Mouse (Mus musculus): ENCODE measurements around the gene Hoxa7. TPM values are rescaled to one million over a fixed set of nuclear protein-coding genes. Genes with fewer than 3 reads are reported as not detected.
A peak's percentile ranks its signal among the peaks of the same experiment; 100 is the strongest.

Hoxa7 gene
- polyA plus RNA-seq, 1 experiment, result not detected

- peak overlapping the region; percentile 37 for H3K4me3 ChIP-seq (ENCODE audit: insufficient read depth, low read length)
- TF ChIP-seq POLR2A (IDR thresholded peaks at IDR 0.05; ENCODE audit: borderline replicate concordance, low read depth, low read length) (no peak), CTCF (IDR thresholded peaks at IDR 0.05; ENCODE audit: low read depth, low read length) (no peak)
- H3K4me1 ChIP-seq (ENCODE audit: control insufficient read depth, insufficient read depth, low read length), result no peaks in the 10 kb centered on the region; the same call in 1 of the 2 replicates
- no peak overlapping the region for H3K27ac ChIP-seq (ENCODE audit: insufficient read depth, low read depth, low read length)
These were observed 18.2 kb upstream of the Hoxa7 start for GRCm38 (mm10) chr6:52239625-52240388.

DNA sequence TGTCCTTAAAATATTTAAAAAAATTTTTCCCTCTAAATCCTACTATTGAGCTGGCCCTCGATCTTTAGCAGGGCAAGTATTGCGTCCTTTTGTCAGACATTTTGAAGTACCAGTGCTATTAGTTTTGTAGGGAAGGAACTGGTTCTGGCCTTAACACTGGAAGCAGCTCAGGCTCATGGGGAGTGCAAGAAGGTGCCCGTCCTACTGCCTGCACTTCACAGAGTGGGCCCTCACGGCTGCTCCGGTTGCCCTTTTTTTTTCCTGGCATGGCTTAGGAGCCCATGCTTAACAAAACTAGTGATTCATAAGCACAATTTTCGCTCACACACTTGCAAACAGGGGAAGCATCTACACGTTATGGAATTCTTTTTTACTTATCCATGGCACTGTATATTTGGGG is 17.3 kb upstream of the Hoxa7 start:
- no peak overlapping the region for H3K4me3 ChIP-seq (ENCODE audit: insufficient read depth, low read length)
- TF ChIP-seq CTCF (IDR thresholded peaks at IDR 0.05; ENCODE audit: low read depth, low read length), result no peak

GRCm38 (mm10) chr6:52238155-52238545 is 16.5 kb upstream of the Hoxa7 start:
- H3K4me1 ChIP-seq (ENCODE audit: control insufficient read depth, insufficient read depth, low read length), result no peaks in the 10 kb centered on the region; the same call in 1 of the 2 replicates
- no peak overlapping the region for H3K4me3 ChIP-seq (ENCODE audit: insufficient read depth, low read length)
- H3K27ac ChIP-seq (ENCODE audit: insufficient read depth, low read depth, low read length), result no peak overlapping the region
- no peak for TF ChIP-seq CTCF (IDR thresholded peaks at IDR 0.05; ENCODE audit: low read depth, low read length)
- TF ChIP-seq POLR2A (IDR thresholded peaks at IDR 0.05; ENCODE audit: borderline replicate concordance, low read depth, low read length), result no peak

More for the DNA sequence above, 17.3 kb upstream of the Hoxa7 start:
- Histone ChIP-seq H3K27ac (ENCODE audit: insufficient read depth, low read depth, low read length) (no peak overlapping the region), H3K4me1 (ENCODE audit: control insufficient read depth, insufficient read depth, low read length) (no peaks in the 10 kb centered on the region; the same call in 1 of the 2 replicates)

- Histone ChIP-seq H3K27ac (ENCODE audit: insufficient read depth, low read depth, low read length) (no peak overlapping the region), H3K4me1 (ENCODE audit: control insufficient read depth, insufficient read depth, low read length) (no peaks in the 10 kb centered on the region; the same call in 1 of the 2 replicates), H3K4me3 (ENCODE audit: insufficient read depth, low read length) (no peak overlapping the region)
- TF ChIP-seq POLR2A (IDR thresholded peaks at IDR 0.05; ENCODE audit: borderline replicate concordance, low read depth, low read length) (no peak), CTCF (IDR thresholded peaks at IDR 0.05; ENCODE audit: low read depth, low read length) (no peak)
These were observed 15.9 kb upstream of the Hoxa7 start for GRCm38 (mm10) chr6:52237346-52238154.

GRCm38 (mm10) chr6:52236806-52237205 is 15.2 kb upstream of the Hoxa7 start:
- Histone ChIP-seq H3K4me3 (ENCODE audit: insufficient read depth, low read length) (no peak overlapping the region), H3K27ac (ENCODE audit: insufficient read depth, low read depth, low read length) (no peak overlapping the region), H3K4me1 (ENCODE audit: control insufficient read depth, insufficient read depth, low read length) (no peaks in the 10 kb centered on the region; the same call in 1 of the 2 replicates)
- TF ChIP-seq CTCF (IDR thresholded peaks at IDR 0.05; ENCODE audit: low read depth, low read length) (no peak), POLR2A (IDR thresholded peaks at IDR 0.05; ENCODE audit: borderline replicate concordance, low read depth, low read length) (no peak)

DNA sequence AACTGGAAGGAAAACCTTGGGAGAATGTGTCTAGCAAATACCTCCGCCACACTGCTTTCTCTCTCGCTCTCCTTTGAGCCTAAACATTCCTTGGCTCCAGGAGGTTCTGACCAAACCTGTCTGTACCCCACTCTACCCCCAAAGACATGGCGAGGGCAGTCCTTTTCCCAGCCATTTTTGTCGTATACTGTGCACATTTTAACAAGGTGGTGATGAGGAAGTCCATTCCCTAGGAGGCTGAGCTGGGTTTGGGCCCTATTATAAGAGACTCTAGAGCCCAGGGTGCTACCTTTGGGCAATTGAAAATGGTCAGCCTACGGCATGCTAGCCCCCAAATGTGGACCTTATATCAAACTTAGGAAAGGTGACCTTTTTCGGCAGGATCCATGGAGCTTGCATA is 14.2 kb upstream of the Hoxa7 start:
- H3K4me1 ChIP-seq (ENCODE audit: control insufficient read depth, insufficient read depth, low read length), result no peaks in the 10 kb centered on the region; the same call in 1 of the 2 replicates
- H3K27ac ChIP-seq (ENCODE audit: insufficient read depth, low read depth, low read length), result no peak overlapping the region
- H3K4me3 ChIP-seq (ENCODE audit: insufficient read depth, low read length), result no peak overlapping the region
- TF ChIP-seq CTCF (IDR thresholded peaks at IDR 0.05; ENCODE audit: low read depth, low read length), result no peak
- no peak for TF ChIP-seq POLR2A (IDR thresholded peaks at IDR 0.05; ENCODE audit: borderline replicate concordance, low read depth, low read length)

DNA sequence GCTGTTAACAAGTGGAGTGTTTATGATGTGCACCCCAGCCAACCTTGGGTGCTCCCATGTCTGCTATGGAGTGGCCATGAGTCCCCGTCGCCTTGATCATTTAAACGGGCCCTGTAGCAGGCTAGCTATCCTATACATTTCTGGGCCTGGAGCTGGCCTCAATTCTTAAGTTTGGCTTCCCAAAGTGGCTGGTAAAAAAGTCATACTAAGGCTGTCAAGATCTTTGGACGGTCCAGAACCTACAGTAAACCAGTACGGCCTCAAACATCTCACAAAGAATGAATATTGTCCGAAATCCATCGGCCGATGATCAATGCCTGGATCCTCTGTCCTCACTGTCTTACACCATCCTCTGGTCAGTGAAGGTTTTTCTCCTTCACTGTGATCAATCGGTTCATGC is 13.6 kb upstream of the Hoxa7 start:
- H3K4me1 ChIP-seq (ENCODE audit: control insufficient read depth, insufficient read depth, low read length), result no peaks in the 10 kb centered on the region; the same call in 1 of the 2 replicates
- TF ChIP-seq POLR2A (IDR thresholded peaks at IDR 0.05; ENCODE audit: borderline replicate concordance, low read depth, low read length) (no peak), CTCF (IDR thresholded peaks at IDR 0.05; ENCODE audit: low read depth, low read length) (no peak)

GRCm38 (mm10) chr6:52234428-52235140 is 12.9 kb upstream of the Hoxa7 start:
- Histone ChIP-seq H3K27ac (ENCODE audit: insufficient read depth, low read depth, low read length) (no peak overlapping the region), H3K4me3 (ENCODE audit: insufficient read depth, low read length) (no peak overlapping the region), H3K4me1 (ENCODE audit: control insufficient read depth, insufficient read depth, low read length) (no peaks in the 10 kb centered on the region)
- TF ChIP-seq CTCF (IDR thresholded peaks at IDR 0.05; ENCODE audit: low read depth, low read length) (no peak), POLR2A (IDR thresholded peaks at IDR 0.05; ENCODE audit: borderline replicate concordance, low read depth, low read length) (no peak)

More for the DNA sequence above, 13.6 kb upstream of the Hoxa7 start:
- H3K4me3 ChIP-seq (ENCODE audit: insufficient read depth, low read length), result no peak overlapping the region
- H3K27ac ChIP-seq (ENCODE audit: insufficient read depth, low read depth, low read length), result no peak overlapping the region

DNA sequence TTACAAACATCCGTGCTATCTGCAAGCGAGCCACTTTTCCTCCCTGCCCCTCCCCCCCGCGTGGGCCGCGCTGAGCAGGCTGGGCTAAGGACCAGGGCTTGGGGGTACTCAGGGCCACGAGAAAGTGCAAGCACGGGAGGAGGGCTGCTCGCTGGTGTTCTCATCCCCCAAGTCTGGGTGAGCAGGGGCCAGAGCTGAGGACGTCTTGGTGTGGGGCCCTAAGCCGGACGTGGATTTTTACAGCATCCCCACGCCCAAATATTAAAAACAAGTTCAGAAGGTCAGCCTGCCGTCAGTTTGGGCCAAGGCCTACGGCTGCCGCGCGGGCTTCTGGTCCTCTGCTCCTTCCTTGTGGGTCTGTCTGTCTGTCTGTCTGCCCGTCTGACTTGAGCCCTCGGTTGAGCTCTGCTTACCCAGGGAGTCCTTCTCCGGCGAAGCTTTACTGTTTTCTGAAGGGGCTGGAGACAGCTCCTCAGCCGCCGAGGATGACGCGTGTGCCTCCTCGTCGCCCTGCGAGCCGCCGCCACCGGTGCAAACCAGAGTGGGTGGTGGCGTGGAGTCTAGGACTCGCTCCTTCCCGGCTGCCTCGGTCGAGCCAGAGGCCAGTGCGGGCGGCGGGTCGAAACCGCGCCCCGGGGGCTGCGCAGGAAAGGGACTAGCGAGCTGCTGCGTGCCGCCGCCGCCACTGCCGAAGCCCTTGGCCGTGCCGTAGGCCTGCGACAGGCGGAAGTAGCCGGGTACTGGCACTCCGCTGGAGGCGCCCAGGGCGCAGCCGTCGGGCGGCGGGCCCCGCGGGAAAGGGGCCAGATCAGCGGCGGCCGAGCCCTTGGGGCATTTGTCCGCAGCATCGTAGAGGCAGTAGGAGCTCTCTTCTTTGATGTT is 12.1 kb upstream of the Hoxa7 start:
- Histone ChIP-seq H3K4me1 (ENCODE audit: control insufficient read depth, insufficient read depth, low read length) (no peaks in the 10 kb centered on the region), H3K4me3 (ENCODE audit: insufficient read depth, low read length) (peak overlapping the region; percentile 11; the same call in 1 of the 2 replicates), H3K27ac (ENCODE audit: insufficient read depth, low read depth, low read length) (no peak overlapping the region)
- TF ChIP-seq CTCF (IDR thresholded peaks at IDR 0.05; ENCODE audit: low read depth, low read length) (no peak), POLR2A (IDR thresholded peaks at IDR 0.05; ENCODE audit: borderline replicate concordance, low read depth, low read length) (no peak)
